In genomic region chr10:18484731-18485130, GRCm38 (mm10) we compare ENCODE assay signal across 22 mouse cellular contexts.
A peak's percentile ranks its signal among the peaks of the same experiment; 100 is the strongest.
DNase-seq lines count a peak whose midpoint lies in the region; ATAC-seq and TF ChIP-seq lines count a peak whose summit lies in the region.
"Had no signal": no experiment of that assay in that cellular context is flagged by ENCODE, and none has a peak within 500 bp of the region (broad histone marks: within the 10 kb centered on the region; RNA-seq: fewer than 3 reads in every experiment).

No protein-coding gene starts in this region.

- no peak for ATAC-seq in heart, embryonic 11.5 days (replicated peaks; ENCODE audit: insufficient number of reproducible peaks, low FRiP score, low TSS enrichment)
- peak; percentile 57 for ATAC-seq in intestine, embryonic 15.5 days
- peak; percentile 52 for ATAC-seq in intestine, embryonic 16.5 days
- ATAC-seq in intestine, postnatal 0 days: peak; percentile 81
- ATAC-seq: activated CD4-positive, CD25-positive, alpha-beta regulatory T cell, adult 4 months; CD4-positive, CD25-positive, alpha-beta regulatory T cell, adult 4 months; Patski had no signal

- WGBS in heart, embryonic 11.5 days (ENCODE audit: insufficient replicate concordance): 85% methylated on average over 5 of the region's 5 CpGs
- WGBS in intestine, embryonic 15.5 days: 85% methylated on average over 5 of the region's 5 CpGs
- 86% methylated on average over 5 of the region's 5 CpGs for WGBS in intestine, embryonic 16.5 days
- 57% methylated on average over 5 of the region's 5 CpGs for WGBS in intestine, postnatal 0 days

- H3K4me1 ChIP-seq in heart, embryonic 11.5 days (ENCODE audit: control insufficient read depth, insufficient read depth, low read length): peaks cover 21% of the 10 kb centered on the region
- no peaks in the 10 kb centered on the region; the same call in 1 of the 2 replicates for H3K4me1 ChIP-seq in intestine, embryonic 15.5 days (replicated peaks)
- H3K4me1 ChIP-seq in intestine, embryonic 16.5 days (ENCODE audit: control insufficient read depth, insufficient read depth, low read length): peaks cover 7% of the 10 kb centered on the region
- H3K4me1 ChIP-seq in intestine, postnatal 0 days (replicated peaks; ENCODE audit: control insufficient read depth, insufficient read depth, low read length): 0 out of 2 replicates have a peak, but pooled peaks cover 10% of the 10 kb centered on the region

- H3K36me3 ChIP-seq in heart, embryonic 11.5 days (ENCODE audit: control insufficient read depth, insufficient read depth, low read length): no peaks in the 10 kb centered on the region
- no peaks in the 10 kb centered on the region for H3K36me3 ChIP-seq in intestine, embryonic 15.5 days
- H3K36me3 ChIP-seq in intestine, embryonic 16.5 days (ENCODE audit: control insufficient read depth, insufficient read depth, low read length): peaks cover 2% of the 10 kb centered on the region; the same call in 1 of the 2 replicates
- peaks cover 5% of the 10 kb centered on the region for H3K36me3 ChIP-seq in intestine, postnatal 0 days (ENCODE audit: control insufficient read depth, insufficient read depth)
- H3K36me3 ChIP-seq: G1E had no signal

- intact Hi-C loops in left cerebral cortex, postnatal 10 days (cut with DNase I): no loop called here

- no peak for TF ChIP-seq CTCF in intestine, postnatal 0 days (IDR thresholded peaks at IDR 0.05; ENCODE audit: low read depth)

- peak; percentile 7 for DNase-seq in heart, adult 11 months
- DNase-seq in left cerebral cortex, postnatal 10 days (ENCODE audit: extremely low spot score in 1 of 2, low spot score in 2 of 2): no peak
- no peak for DNase-seq in cerebellum, postnatal 14 days
- DNase-seq in cerebellum, postnatal 25 days: no peak
- DNase-seq: adrenal gland, adult 2 months; adrenal gland, adult 8-10 months; adrenal gland, postnatal 10 days; adrenal gland, postnatal 14 days; adrenal gland, postnatal 25 days; adrenal gland, postnatal 36 days; B cell, adult 2 months; cerebellum, adult 11 months; cerebellum, adult 11-12 months had no signal

- no peak overlapping the region for H3K4me3 ChIP-seq in heart, embryonic 11.5 days (ENCODE audit: low read depth, low read length)
- no peak overlapping the region for H3K4me3 ChIP-seq in intestine, embryonic 15.5 days (replicated peaks)
- H3K4me3 ChIP-seq in intestine, embryonic 16.5 days (ENCODE audit: low read length): no peak overlapping the region
- H3K4me3 ChIP-seq in intestine, postnatal 0 days (ENCODE audit: low read depth, low read length): no peak overlapping the region

- H3K27ac ChIP-seq in heart, embryonic 11.5 days (ENCODE audit: low read depth, low read length): no peak overlapping the region
- no peak overlapping the region for H3K27ac ChIP-seq in intestine, embryonic 15.5 days
- H3K27ac ChIP-seq in intestine, embryonic 16.5 days (ENCODE audit: low read length): no peak overlapping the region
- H3K27ac ChIP-seq in intestine, postnatal 0 days (ENCODE audit: low read depth, low read length): peak overlapping the region; percentile 60; the same call in 1 of the 2 replicates

- H3K9ac ChIP-seq in heart, embryonic 11.5 days (ENCODE audit: low read depth, low read length): no peak overlapping the region
- no peak overlapping the region for H3K9ac ChIP-seq in intestine, embryonic 15.5 days
- no peak overlapping the region for H3K9ac ChIP-seq in intestine, embryonic 16.5 days (ENCODE audit: low read depth, low read length)
- H3K9ac ChIP-seq in intestine, postnatal 0 days (ENCODE audit: low read depth, low read length): no peak overlapping the region

- no peak overlapping the region for H3K4me2 ChIP-seq in heart, embryonic 11.5 days
- no peak overlapping the region for H3K4me2 ChIP-seq in intestine, embryonic 15.5 days (replicated peaks)
- H3K4me2 ChIP-seq in intestine, embryonic 16.5 days (ENCODE audit: low read depth, low read length): no peak overlapping the region
- no peak overlapping the region for H3K4me2 ChIP-seq in intestine, postnatal 0 days (replicated peaks; ENCODE audit: low read depth)

- H3K27me3 ChIP-seq in heart, embryonic 11.5 days (ENCODE audit: control insufficient read depth, insufficient read depth, low read length): no peaks in the 10 kb centered on the region
- H3K27me3 ChIP-seq in intestine, embryonic 15.5 days (replicated peaks): no peaks in the 10 kb centered on the region
- no peaks in the 10 kb centered on the region for H3K27me3 ChIP-seq in intestine, embryonic 16.5 days (replicated peaks; ENCODE audit: control insufficient read depth, insufficient read depth, low read length)
- no peaks in the 10 kb centered on the region for H3K27me3 ChIP-seq in intestine, postnatal 0 days (replicated peaks; ENCODE audit: control insufficient read depth, insufficient read depth, low read length)
- H3K27me3 ChIP-seq: CH12.LX, Patski had no signal

- H3K9me3 ChIP-seq in heart, embryonic 11.5 days (replicated peaks; ENCODE audit: control insufficient read depth, low read length): no peaks in the 10 kb centered on the region
- no peaks in the 10 kb centered on the region for H3K9me3 ChIP-seq in intestine, embryonic 15.5 days
- no peaks in the 10 kb centered on the region for H3K9me3 ChIP-seq in intestine, embryonic 16.5 days (ENCODE audit: control insufficient read depth, low read length)
- no peaks in the 10 kb centered on the region for H3K9me3 ChIP-seq in intestine, postnatal 0 days (ENCODE audit: control insufficient read depth)
- H3K9me3 ChIP-seq: G1E had no signal
